8 mouse cellular contexts compared by ENCODE assay signal in the genomic region with DNA sequence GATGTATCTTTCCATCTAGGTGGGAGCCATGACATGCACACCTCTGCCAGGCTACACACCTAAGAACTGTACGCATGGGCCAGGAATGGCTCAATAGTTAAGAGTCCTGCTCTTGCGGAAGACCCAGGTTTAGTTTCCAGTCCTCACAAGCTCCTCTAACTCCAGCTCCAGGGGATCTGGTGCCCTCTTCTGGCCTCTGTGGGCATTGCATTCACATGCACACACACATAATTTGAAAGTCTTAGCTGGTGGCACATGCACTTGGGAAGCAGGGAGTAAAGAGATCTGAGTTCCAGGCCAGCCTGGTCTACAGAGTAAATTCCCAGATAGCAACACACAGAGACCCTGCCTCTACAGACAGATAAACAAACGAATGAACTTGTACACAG. TPM values are rescaled to one million over a fixed set of nuclear protein-coding genes. Genes with fewer than 3 reads are reported as not detected.
DNase-seq lines count a peak whose midpoint lies in the region; ATAC-seq and TF ChIP-seq lines count a peak whose summit lies in the region.
"Had no signal": no experiment of that assay in that cellular context is flagged by ENCODE, and none has a peak within 500 bp of the region (broad histone marks: within the 10 kb centered on the region; RNA-seq: fewer than 3 reads in every experiment).

No protein-coding gene starts in this region.

- in situ Hi-C loops in CH12.LX (cut with MboI; ENCODE audit: low pct_ligation_motif_present, low pct_unique_long_range_greater_than_20kb, low sequenced_read_pairs) = loop anchor here (5.0 kb wide), 2 partner anchors 41 to 131 kb away; no protein-coding TSS in a partner anchor

- H3K79me2 ChIP-seq in CH12.LX (replicated peaks; ENCODE audit: control insufficient read depth, extremely low read depth, insufficient read depth, poor library complexity, severe bottlenecking) = no peaks in the 10 kb centered on the region

- peak; percentile 40 for DNase-seq in hindbrain, embryonic 11.5 days (ENCODE audit: low spot score)
- DNase-seq in 416B (ENCODE audit: low read depth) (peak; percentile 52), CH12.LX (ENCODE audit: extremely low read depth) (no peak)
- DNase-seq in limb, embryonic 10.5 days (ENCODE audit: low spot score) = peak; percentile 35
- no peak for DNase-seq in frontal cortex, adult 2 months (ENCODE audit: extremely low spot score in 1 of 2, low spot score in 1 of 2)
- DNase-seq in heart, adult 18-20 months = no peak

- TF ChIP-seq EP300 in CH12.LX (IDR thresholded peaks at IDR 0.05; ENCODE audit: low read length) = no peak

- TF ChIP-seq CTCF in CH12.LX (conservative IDR thresholded peaks at IDR 0.05 in 1 of 2, IDR thresholded peaks at IDR 0.05 in 1 of 2; ENCODE audit: low read depth in 2 of 2, low read length in 2 of 2) = peak; percentile 39 to 45

- H3K9me3 ChIP-seq in hindbrain, embryonic 11.5 days (ENCODE audit: control insufficient read depth, low read length) = no peaks in the 10 kb centered on the region
- H3K9me3 ChIP-seq in hindbrain, embryonic 13.5 days = no peaks in the 10 kb centered on the region
- peaks cover 10% of the 10 kb centered on the region for H3K9me3 ChIP-seq in CH12.LX (replicated peaks; ENCODE audit: low read length)
- no peaks in the 10 kb centered on the region for H3K9me3 ChIP-seq in limb, embryonic 10.5 days (replicated peaks)

- no peaks in the 10 kb centered on the region for H3K27me3 ChIP-seq in hindbrain, embryonic 11.5 days (ENCODE audit: control insufficient read depth, insufficient read depth, low read length)
- no peaks in the 10 kb centered on the region for H3K27me3 ChIP-seq in hindbrain, embryonic 13.5 days
- H3K27me3 ChIP-seq in CH12.LX (replicated peaks) = no peaks in the 10 kb centered on the region
- H3K27me3 ChIP-seq in limb, embryonic 10.5 days (ENCODE audit: low read depth, poor library complexity, severe bottlenecking) = 0 out of 2 replicates have a peak, but pooled peaks cover 1% of the 10 kb centered on the region

- dilution Hi-C loops in CH12.LX (cut with MboI; ENCODE audit: extremely low pct_ligation_motif_present, extremely low pct_unique_long_range_greater_than_20kb, low sequenced_read_pairs) = no loop called here

- TF ChIP-seq POLR2A in CH12.LX (IDR thresholded peaks at IDR 0.05; ENCODE audit: low read depth, low read length) = no peak

- H3K4me1 ChIP-seq in hindbrain, embryonic 11.5 days (replicated peaks; ENCODE audit: control insufficient read depth, insufficient read depth, low read length) = 0 out of 2 replicates have a peak, but pooled peaks cover 4% of the 10 kb centered on the region
- peaks cover 21% of the 10 kb centered on the region for H3K4me1 ChIP-seq in hindbrain, embryonic 13.5 days (replicated peaks)
- H3K4me1 ChIP-seq in CH12.LX (ENCODE audit: control insufficient read depth in 1 of 2, insufficient read depth in 2 of 2) = peaks cover 8 to 44% of the 10 kb centered on the region in 2 experiments
- H3K4me1 ChIP-seq in limb, embryonic 10.5 days = peaks cover 37% of the 10 kb centered on the region

- no peak for TF ChIP-seq RAD21 in CH12.LX (IDR thresholded peaks at IDR 0.05; ENCODE audit: low read depth, low read length)

- no peak overlapping the region for H3K27ac ChIP-seq in hindbrain, embryonic 11.5 days (ENCODE audit: low read depth, low read length)
- no peak overlapping the region for H3K27ac ChIP-seq in hindbrain, embryonic 13.5 days
- H3K27ac ChIP-seq in CH12.LX (ENCODE audit: insufficient read depth, low read depth) = no peak overlapping the region
- H3K27ac ChIP-seq in limb, embryonic 10.5 days = no peak overlapping the region

- no peak overlapping the region for H3K4me3 ChIP-seq in hindbrain, embryonic 11.5 days (ENCODE audit: low read depth, low read length)
- H3K4me3 ChIP-seq in hindbrain, embryonic 13.5 days = no peak overlapping the region
- H3K4me3 ChIP-seq in CH12.LX (replicated peaks in 1 of 3; ENCODE audit: low read depth in 2 of 3, low read length in 2 of 3, poor library complexity in 1 of 3) = no peak overlapping the region
- H3K4me3 ChIP-seq in limb, embryonic 10.5 days = no peak overlapping the region

- H3K9ac ChIP-seq in hindbrain, embryonic 11.5 days (ENCODE audit: low read depth, low read length) = no peak overlapping the region
- no peak overlapping the region for H3K9ac ChIP-seq in hindbrain, embryonic 13.5 days
- no peak overlapping the region for H3K9ac ChIP-seq in CH12.LX (ENCODE audit: insufficient read depth, low read depth)

- no peaks in the 10 kb centered on the region for H3K36me3 ChIP-seq in hindbrain, embryonic 11.5 days (ENCODE audit: control insufficient read depth, insufficient read depth, low read length)
- 0 out of 2 replicates have a peak, but pooled peaks cover 4% of the 10 kb centered on the region for H3K36me3 ChIP-seq in hindbrain, embryonic 13.5 days
- peaks cover 30 to 69% of the 10 kb centered on the region in 2 experiments for H3K36me3 ChIP-seq in CH12.LX (replicated peaks in 1 of 2; ENCODE audit: control insufficient read depth in 1 of 2, insufficient read depth in 1 of 2, low read length in 1 of 2)
- peaks cover 36% of the 10 kb centered on the region for H3K36me3 ChIP-seq in limb, embryonic 10.5 days

- no peak overlapping the region for H3K4me2 ChIP-seq in hindbrain, embryonic 11.5 days (replicated peaks; ENCODE audit: low read depth, low read length)
- no peak overlapping the region for H3K4me2 ChIP-seq in hindbrain, embryonic 13.5 days
- H3K4me2 ChIP-seq in CH12.LX (ENCODE audit: insufficient read depth, low read depth, poor library complexity, severe bottlenecking) = no peak overlapping the region

- 96% methylated on average over 3 of the region's 3 CpGs for WGBS in hindbrain, embryonic 11.5 days
- 98% methylated on average over 3 of the region's 3 CpGs for WGBS in hindbrain, embryonic 13.5 days
- 93% methylated on average over 3 of the region's 3 CpGs for WGBS in limb, embryonic 10.5 days

- ATAC-seq in hindbrain, embryonic 11.5 days (ENCODE audit: low FRiP score) = no peak
- no peak for ATAC-seq in hindbrain, embryonic 13.5 days (ENCODE audit: low FRiP score)

TF ChIP-seq in CH12.LX, 34 proteins besides CTCF, POLR2A, EP300 and RAD21 (continues in another document):
- no peak for TF ChIP-seq JUN (IDR thresholded peaks at IDR 0.05; ENCODE audit: insufficient read depth, low read depth, low read length)
- no peak for TF ChIP-seq RCOR1 (conservative IDR thresholded peaks at IDR 0.05; ENCODE audit: low read depth, low read length)
- TF ChIP-seq TCF12 (IDR thresholded peaks at IDR 0.05; ENCODE audit: low read depth, low read length) = no peak
- no peak for TF ChIP-seq MYC (IDR thresholded peaks at IDR 0.05; ENCODE audit: low read depth, low read length)
- TF ChIP-seq ZMIZ1 (IDR thresholded peaks at IDR 0.05; ENCODE audit: low read depth, low read length) = no peak
- no peak for TF ChIP-seq MEF2A (IDR thresholded peaks at IDR 0.05; ENCODE audit: borderline replicate concordance, low read depth, low read length)
- no peak for TF ChIP-seq UBTF (IDR thresholded peaks at IDR 0.05; ENCODE audit: low read depth, low read length)

RNA-seq across cellular contexts. Expression of gene Slc29a1, which starts 13.0 kb away (rescaled TPM):
- 48.0 and 50.8 TPM in 2 replicates for polyA plus RNA-seq in hindbrain, embryonic 11.5 days (2014; fragmentation: Nextera tagmentation; extraction: Ambion mirVana)
- polyA plus RNA-seq in hindbrain, embryonic 13.5 days (2015; fragmentation: Nextera tagmentation; extraction: Ambion mirVana) = 33.7 and 38.2 TPM in 2 replicates
- total RNA-seq in CH12.LX (2012; rRNA removed) (58.4 and 66.9 TPM in 2 replicates), CH12.LX (2014; rRNA removed) (69.2 and 72.1 TPM in 2 replicates)
- 74.2 and 88.0 TPM in 2 replicates for polyA plus RNA-seq in CH12.LX (2012; ENCODE audit: insufficient read length, low read depth)
- 40.3 and 41.6 TPM in 2 replicates for polyA plus RNA-seq in limb, embryonic 10.5 days (2016; fragmentation: Nextera tagmentation; extraction: Ambion mirVana)
- 35.4 and 38.9 TPM in 2 replicates for polyA plus RNA-seq in frontal cortex, adult 2 months (2012; rRNA removed)
- total RNA-seq in heart, adult 18-20 months (2021) = 10 to 100 TPM; 65.0 to 67.4 TPM

RNA-seq across cellular contexts. Expression of gene Hsp90ab1, which starts 13.4 kb away (rescaled TPM):
- 1,644 and 1,674 TPM in 2 replicates for polyA plus RNA-seq in hindbrain, embryonic 11.5 days (2014; fragmentation: Nextera tagmentation; extraction: Ambion mirVana)
- 1,593 and 1,619 TPM in 2 replicates for polyA plus RNA-seq in hindbrain, embryonic 13.5 days (2015; fragmentation: Nextera tagmentation; extraction: Ambion mirVana)
- 1,180 and 1,205 TPM in 2 replicates for total RNA-seq in CH12.LX (2012; rRNA removed)
- total RNA-seq in CH12.LX (2014; rRNA removed) = 607 and 790 TPM in 2 replicates
- 4,858 and 5,122 TPM in 2 replicates for polyA plus RNA-seq in CH12.LX (2012; ENCODE audit: insufficient read length, low read depth)
- polyA plus RNA-seq in limb, embryonic 10.5 days (2016; fragmentation: Nextera tagmentation; extraction: Ambion mirVana) = 2,007 and 2,405 TPM in 2 replicates
- 952 and 985 TPM in 2 replicates for polyA plus RNA-seq in frontal cortex, adult 2 months (2012; rRNA removed)
- total RNA-seq in heart, adult 18-20 months (2021) = 1,000 to 10,000 TPM; 1,354 to 1,581 TPM

RNA-seq across cellular contexts. Expression of gene Mymx, which starts 15.5 kb away (rescaled TPM):
- 1.1 and 1.8 TPM in 2 replicates for polyA plus RNA-seq in hindbrain, embryonic 11.5 days (2014; fragmentation: Nextera tagmentation; extraction: Ambion mirVana)
- polyA plus RNA-seq in hindbrain, embryonic 13.5 days (2015; fragmentation: Nextera tagmentation; extraction: Ambion mirVana) = 0.47 and 0.67 TPM in 2 replicates
- total RNA-seq in CH12.LX (2012; rRNA removed) (not detected in 2 replicates), CH12.LX (2014; rRNA removed) (not detected in 2 replicates)
- polyA plus RNA-seq in CH12.LX (2012; ENCODE audit: insufficient read length, low read depth) = not detected in 2 replicates
- 1.2 TPM in 1 of 2 replicates, not detected in the other for polyA plus RNA-seq in limb, embryonic 10.5 days (2016; fragmentation: Nextera tagmentation; extraction: Ambion mirVana)
- polyA plus RNA-seq in frontal cortex, adult 2 months (2012; rRNA removed) = not detected in 2 replicates
- total RNA-seq in heart, adult 18-20 months (2021) = not detected
- total RNA-seq: megakaryocyte-erythroid progenitor cell, adult 5-6 weeks had no signal

RNA-seq across cellular contexts. Expression of gene Slc35b2, which starts 22.8 kb away (rescaled TPM):
- polyA plus RNA-seq in hindbrain, embryonic 11.5 days (2014; fragmentation: Nextera tagmentation; extraction: Ambion mirVana) = 89.9 and 91.5 TPM in 2 replicates
- 86.5 and 91.1 TPM in 2 replicates for polyA plus RNA-seq in hindbrain, embryonic 13.5 days (2015; fragmentation: Nextera tagmentation; extraction: Ambion mirVana)
- 59.5 and 73.9 TPM in 2 replicates for total RNA-seq in CH12.LX (2012; rRNA removed)
- total RNA-seq in CH12.LX (2014; rRNA removed) = 89.3 and 101 TPM in 2 replicates
- polyA plus RNA-seq in CH12.LX (2012; ENCODE audit: insufficient read length, low read depth) = 54.1 and 57.2 TPM in 2 replicates
- 102 and 105 TPM in 2 replicates for polyA plus RNA-seq in limb, embryonic 10.5 days (2016; fragmentation: Nextera tagmentation; extraction: Ambion mirVana)
- polyA plus RNA-seq in frontal cortex, adult 2 months (2012; rRNA removed) = 57.3 and 59.5 TPM in 2 replicates
- total RNA-seq in heart, adult 18-20 months (2021) = 10 to 100 TPM; 23.4 to 26.0 TPM

RNA-seq across cellular contexts. Expression of gene Nfkbie, which starts 30.9 kb away (rescaled TPM):
- polyA plus RNA-seq in hindbrain, embryonic 11.5 days (2014; fragmentation: Nextera tagmentation; extraction: Ambion mirVana) = 5.6 and 9.0 TPM in 2 replicates
- 5.6 and 6.5 TPM in 2 replicates for polyA plus RNA-seq in hindbrain, embryonic 13.5 days (2015; fragmentation: Nextera tagmentation; extraction: Ambion mirVana)
- 91.5 and 136 TPM in 2 replicates for total RNA-seq in CH12.LX (2012; rRNA removed)
- 87.4 and 90.0 TPM in 2 replicates for total RNA-seq in CH12.LX (2014; rRNA removed)
- polyA plus RNA-seq in CH12.LX (2012; ENCODE audit: insufficient read length, low read depth) = 76.6 and 78.7 TPM in 2 replicates
- polyA plus RNA-seq in limb, embryonic 10.5 days (2016; fragmentation: Nextera tagmentation; extraction: Ambion mirVana) = 5.1 and 5.2 TPM in 2 replicates
- polyA plus RNA-seq in frontal cortex, adult 2 months (2012; rRNA removed) = 1.8 and 2.0 TPM in 2 replicates
- 1 to 10 TPM; 1.2 to 3.1 TPM for total RNA-seq in heart, adult 18-20 months (2021)

Comparison
In these comparisons a context has a peak if more than half of its experiments do, and no peak if none do; other contexts are left out.
1. DNase-seq: peak in hindbrain, embryonic 11.5 days (single experiment), 416B (single experiment) and limb, embryonic 10.5 days (single experiment); none in CH12.LX (single experiment), frontal cortex, adult 2 months (0 of 2) and heart, adult 18-20 months (0 of 2).